Mouse (Mus musculus): ENCODE results near the gene Lysmd1.

GRCm38 (mm10) chr3:95177583-95177982 lies 43.7 kb downstream of the Lysmd1 start:
- no peak for TF ChIP-seq POLR2A (IDR thresholded peaks at IDR 0.05; ENCODE audit: extremely low read depth, insufficient read depth, low read length)
- TF ChIP-seq CTCF (IDR thresholded peaks at IDR 0.05; ENCODE audit: extremely low read depth, insufficient read depth, low read length) = no peak

Measured in cortical plate, adult 2 months (tissue).